Mouse (Mus musculus): ENCODE results near the gene Colgalt1.

Gene Colgalt1

GRCm38 (mm10) chr8:71629096-71629697 is 18.4 kb downstream of the Colgalt1 start:
- peak; percentile 91 for DNase-seq

GRCm38 (mm10) chr8:71629781-71630212 is 19.0 kb downstream of the Colgalt1 start:
- no peak for DNase-seq

- DNase-seq: no peak
These were observed 20.0 kb downstream of the Colgalt1 start for GRCm38 (mm10) chr8:71630761-71631160.

GRCm38 (mm10) chr8:71631897-71632296 is 21.1 kb downstream of the Colgalt1 start:
- no peak for DNase-seq

- no peak for DNase-seq
These were observed 22.4 kb downstream of the Colgalt1 start for GRCm38 (mm10) chr8:71633164-71633563.

- no peak for DNase-seq
These were observed 23.3 kb downstream of the Colgalt1 start for GRCm38 (mm10) chr8:71633981-71634667.

- DNase-seq: no peak
These were observed 26.6 kb downstream of the Colgalt1 start for GRCm38 (mm10) chr8:71637149-71638095.

- no peak for DNase-seq
These were observed 27.5 kb downstream of the Colgalt1 start for GRCm38 (mm10) chr8:71638321-71638720.

- DNase-seq: no peak
These were observed 28.5 kb downstream of the Colgalt1 start for GRCm38 (mm10) chr8:71639318-71639717.

- no peak for DNase-seq
These were observed 34.7 kb downstream of the Colgalt1 start for GRCm38 (mm10) chr8:71645510-71645909.

- DNase-seq: no peak
These were observed 43.8 kb downstream of the Colgalt1 start for GRCm38 (mm10) chr8:71654600-71654999.

- DNase-seq: no peak
These were observed 47.0 kb downstream of the Colgalt1 start for GRCm38 (mm10) chr8:71657816-71658215.

- DNase-seq: no peak
These were observed 47.8 kb downstream of the Colgalt1 start for GRCm38 (mm10) chr8:71658515-71659049.

- no peak for DNase-seq
These were observed 49.0 kb downstream of the Colgalt1 start for GRCm38 (mm10) chr8:71659751-71660150.

GRCm38 (mm10) chr8:71660325-71661120 is 49.7 kb downstream of the Colgalt1 start:
- DNase-seq: peak; percentile 82

GRCm38 (mm10) chr8:71665331-71666130 is 54.7 kb downstream of the Colgalt1 start:
- no peak for DNase-seq

- DNase-seq: no peak
These were observed 56.1 kb downstream of the Colgalt1 start for GRCm38 (mm10) chr8:71666855-71667254.

- no peak for DNase-seq
These were observed 56.5 kb downstream of the Colgalt1 start for GRCm38 (mm10) chr8:71667256-71667655.

GRCm38 (mm10) chr8:71668220-71668975 is 57.6 kb downstream of the Colgalt1 start:
- DNase-seq: no peak

- DNase-seq: peak; percentile 54
These were observed 59.4 kb downstream of the Colgalt1 start for GRCm38 (mm10) chr8:71670198-71670597.

Measured in right cerebral cortex, postnatal 25 days (tissue).